Mouse (Mus musculus) brain, embryonic 14.5 days (tissue): ENCODE data around the gene Ap4m1. TPM values are rescaled to one million over a fixed set of nuclear protein-coding genes. Genes with fewer than 3 reads are reported as not detected.

Experiments used
- DNase-seq: peaks from one replicate; pipeline ENCODE4 v3.0.0-alpha.2; 2011; ENCODE audit warnings: low read depth
- CTCF ChIP-seq: fragments of 200-500 bp; IDR thresholded peaks from 2 replicates; pipeline ENCODE4 v1.5.1; 2012; ENCODE audit warnings: inconsistent platforms, mild to moderate bottlenecking, moderate library complexity, borderline replicate concordance; ENCODE audit not compliant: insufficient read depth, insufficient read length; ENCODE audit errors: extremely low read depth
- POLR2A ChIP-seq: fragments of 200-500 bp; IDR thresholded peaks from 2 replicates; pipeline ENCODE4 v1.6.1; 2012; ENCODE audit warnings: mild to moderate bottlenecking, inconsistent platforms, borderline replicate concordance; ENCODE audit not compliant: poor library complexity, insufficient read depth, insufficient read length, severe bottlenecking; ENCODE audit errors: extremely low read depth
- polyA plus RNA-seq: library from polyadenylated mRNA; depleted of rRNA; stranded (reverse); fragments of >200 nt; gene quantifications from 2 replicates; pipeline ENCODE4 v1.2.3, GENCODE M21; 2012; rRNA removed

The Ap4m1 gene
- 60.2 and 77.6 TPM in 2 replicates for polyA plus RNA-seq

DNA sequence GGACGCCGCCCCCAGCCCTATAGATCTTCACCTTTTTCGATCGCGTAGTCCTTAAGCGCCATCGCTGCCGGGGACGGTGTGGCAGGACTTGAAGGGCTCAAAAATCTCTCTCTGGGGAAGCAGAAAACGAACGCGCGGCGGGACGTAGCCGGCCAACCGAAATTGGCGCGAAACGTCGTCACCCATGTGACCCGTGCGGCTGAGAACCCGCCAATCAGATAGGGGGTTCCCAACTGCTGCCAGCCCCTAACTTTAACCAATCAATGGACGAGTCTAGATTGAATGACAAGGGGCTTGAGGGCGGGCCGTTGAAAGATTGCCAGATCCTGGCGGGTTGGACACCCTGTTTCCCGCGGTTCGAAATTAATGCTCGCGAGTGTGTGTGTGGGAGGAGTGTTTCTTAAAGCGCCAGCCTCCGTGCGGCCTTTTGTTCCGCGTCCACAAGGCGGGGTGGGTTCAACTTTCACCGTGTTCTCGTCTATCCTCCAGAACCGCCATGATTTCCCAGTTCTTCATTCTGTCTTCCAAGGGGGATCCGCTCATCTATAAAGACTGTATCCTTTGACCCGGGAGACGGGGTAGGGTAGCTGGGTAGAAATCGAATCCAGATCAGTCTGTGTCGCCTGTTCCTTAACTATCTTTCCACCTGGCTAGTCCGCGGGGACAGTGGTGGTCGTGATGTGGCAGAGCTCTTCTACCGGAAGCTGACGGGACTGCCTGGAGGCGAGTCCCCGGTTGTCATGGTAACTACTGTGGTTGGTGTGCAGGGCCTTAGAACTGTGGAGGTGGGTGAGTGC, at the start of gene Ap4m1, which contains the start of gene Mcm7:
Ap4m1 (plus strand) TSS at position 308 of the 797 bp plus-strand sequence.
Mcm7 (minus strand) TSS at position 728 of the 797 bp plus-strand sequence.
- peak; percentile 99 for DNase-seq
- 0 out of 2 replicates have a peak, but pooled peaks have one; percentile 1 for TF ChIP-seq CTCF
- TF ChIP-seq POLR2A, result peak; percentile 27; the same call in 1 of the 2 replicates

GRCm38 (mm10) chr5:138132425-138133064, 39.3 kb upstream of the Ap4m1 start:
- no peak for DNase-seq
- no peak for TF ChIP-seq CTCF
- no peak for TF ChIP-seq POLR2A

- TF ChIP-seq POLR2A (no peak), CTCF (no peak)
- DNase-seq, result no peak
Measured at GRCm38 (mm10) chr5:138137257-138137656, 34.5 kb upstream of the Ap4m1 start.

DNA sequence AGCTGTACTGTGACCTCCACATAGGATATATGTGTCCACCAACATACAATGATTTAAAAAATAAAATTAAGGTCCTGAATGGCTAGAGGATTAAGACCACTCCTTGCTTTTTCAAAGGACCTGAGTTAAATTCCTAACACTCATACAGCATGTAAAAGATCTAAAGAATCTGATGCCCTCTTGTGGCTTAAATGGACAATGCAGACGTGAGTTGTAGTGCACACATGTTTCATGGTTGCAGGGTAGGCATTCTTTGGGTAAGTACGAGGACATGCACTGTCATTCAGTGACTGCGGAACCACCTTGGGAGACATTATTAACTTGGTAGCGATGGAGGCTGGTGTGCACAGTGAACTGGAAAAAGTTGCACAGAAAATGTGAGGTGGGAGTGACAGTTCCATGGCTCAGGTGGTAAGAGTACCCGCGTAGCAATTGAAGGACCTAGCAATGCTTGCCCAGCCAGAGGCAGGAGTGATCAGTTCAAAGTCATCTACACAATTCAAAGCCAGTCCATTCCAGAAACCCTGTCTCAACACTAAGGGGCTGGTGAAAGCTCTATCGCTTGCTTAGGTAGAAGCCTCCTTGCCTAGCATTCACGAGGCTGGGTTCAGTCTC, 33.8 kb upstream of the Ap4m1 start:
- peak; percentile 55 for TF ChIP-seq CTCF
- TF ChIP-seq POLR2A, result no peak
- DNase-seq, result peak; percentile 60

GRCm38 (mm10) chr5:138138585-138138984, 33.2 kb upstream of the Ap4m1 start:
- DNase-seq, result no peak
- TF ChIP-seq CTCF (no peak), POLR2A (no peak)

DNA sequence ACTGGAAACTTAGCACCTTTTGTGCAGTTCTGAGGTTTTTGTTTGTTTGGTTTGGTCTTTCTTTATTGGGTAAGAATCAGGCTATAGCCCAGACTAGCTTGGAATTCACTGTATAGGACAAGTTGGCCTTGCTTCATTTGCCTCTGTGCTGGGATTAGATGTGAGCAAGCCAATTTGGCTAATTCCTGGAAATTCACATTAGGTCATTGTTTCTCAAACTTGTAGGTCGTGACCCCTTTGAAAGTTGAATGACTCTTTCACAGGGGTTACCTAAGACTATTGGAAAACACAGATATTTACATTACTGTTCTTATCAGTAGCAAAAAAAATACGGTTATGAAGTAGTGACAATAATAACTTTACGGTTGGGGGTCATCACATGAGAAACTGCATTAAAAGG, 17.4 kb upstream of the Ap4m1 start:
- TF ChIP-seq POLR2A, result no peak
- TF ChIP-seq CTCF, result no peak
- DNase-seq, result no peak

GRCm38 (mm10) chr5:138155443-138155976, 16.3 kb upstream of the Ap4m1 start, which contains the start of gene Zfp113:
Zfp113 (minus strand) TSS chr5:138155744.
- TF ChIP-seq POLR2A (peak; percentile 66; the same call in 1 of the 2 replicates), CTCF (peak; percentile 87)
- DNase-seq, result peak; percentile 99

- no peak for DNase-seq
- no peak for TF ChIP-seq POLR2A
- no peak for TF ChIP-seq CTCF
Measured at GRCm38 (mm10) chr5:138160224-138160762, 11.5 kb upstream of the Ap4m1 start.

DNA sequence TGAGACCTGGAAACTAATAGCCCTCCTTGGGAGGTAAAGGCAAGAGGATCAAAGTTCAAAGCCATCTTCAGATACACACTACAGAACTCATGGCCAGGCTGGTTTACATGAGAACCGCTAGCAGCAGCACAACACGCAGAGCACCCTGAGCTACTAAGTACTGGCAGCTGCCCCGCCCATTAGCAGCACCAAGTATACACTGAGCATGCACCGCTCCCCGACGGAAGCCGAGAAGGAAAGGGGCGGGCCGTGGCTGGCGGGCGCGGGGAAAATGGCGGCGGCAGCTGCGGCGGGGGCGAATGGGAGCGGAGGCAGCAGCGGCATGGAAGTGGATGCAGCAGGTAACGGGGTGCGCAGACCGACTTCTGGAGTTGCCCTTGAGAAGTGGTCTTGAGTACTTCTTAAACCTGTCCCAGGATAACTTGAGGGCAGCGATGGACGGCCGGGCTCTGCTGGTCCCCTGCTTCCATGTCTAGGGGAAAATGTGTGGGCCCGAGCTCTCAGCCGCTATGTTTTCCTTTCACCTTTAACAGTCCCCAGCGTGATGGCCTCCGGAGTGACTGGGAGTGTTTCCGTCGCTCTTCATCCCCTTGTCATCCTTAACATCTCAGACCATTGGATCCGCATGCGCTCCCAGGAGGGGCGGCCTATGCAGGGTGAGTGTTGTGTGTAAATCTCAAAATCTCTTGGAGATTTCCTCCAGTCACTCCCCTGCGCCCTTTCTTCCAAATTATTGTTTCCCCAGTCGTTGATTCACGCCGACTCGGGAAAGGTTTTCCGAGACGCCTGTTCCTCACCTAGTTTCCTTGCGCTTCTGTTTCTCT, 10.7 kb upstream of the Ap4m1 start, which contains the start of gene Cops6:
Cops6 (plus strand) TSS at position 230 of the 824 bp plus-strand sequence.
- DNase-seq, result peak; percentile 98
- TF ChIP-seq CTCF (no peak), POLR2A (peak; percentile 85)

GRCm38 (mm10) chr5:138163046-138163445, 8.8 kb upstream of the Ap4m1 start:
- no peak for DNase-seq
- TF ChIP-seq POLR2A (no peak), CTCF (no peak)
